Mouse (Mus musculus): ENCODE data around the gene Slc38a6. TPM values are rescaled to one million over a fixed set of nuclear protein-coding genes. Genes with fewer than 3 reads are reported as not detected.

The Slc38a6 gene
- total RNA-seq, 2 experiments from 2014 or later = 2.8 to 10.8 TPM

GRCm38 (mm10) chr12:73317706-73318686 lies 31.4 kb downstream of the Slc38a6 start:
- peak; percentile 97 for ATAC-seq (replicated peaks; ENCODE audit: poor library complexity, severe bottlenecking)

GRCm38 (mm10) chr12:73324180-73324586 lies 37.6 kb downstream of the Slc38a6 start:
- peak; percentile 72 for ATAC-seq (replicated peaks; ENCODE audit: poor library complexity, severe bottlenecking)

GRCm38 (mm10) chr12:73324742-73325141 lies 38.2 kb downstream of the Slc38a6 start:
- ATAC-seq (replicated peaks; ENCODE audit: poor library complexity, severe bottlenecking) = peak; percentile 92

- no peak for ATAC-seq (replicated peaks; ENCODE audit: poor library complexity, severe bottlenecking)
Observed at GRCm38 (mm10) chr12:73325181-73325580, 38.6 kb downstream of the Slc38a6 start.

GRCm38 (mm10) chr12:73325617-73326016 lies 39.0 kb downstream of the Slc38a6 start:
- ATAC-seq (replicated peaks; ENCODE audit: poor library complexity, severe bottlenecking) = no peak

GRCm38 (mm10) chr12:73327381-73327780 lies 40.8 kb downstream of the Slc38a6 start:
- no peak for ATAC-seq (replicated peaks; ENCODE audit: poor library complexity, severe bottlenecking)

GRCm38 (mm10) chr12:73328448-73329167 lies 42.0 kb downstream of the Slc38a6 start:
- ATAC-seq (replicated peaks; ENCODE audit: poor library complexity, severe bottlenecking) = no peak

- no peak for ATAC-seq (replicated peaks; ENCODE audit: poor library complexity, severe bottlenecking)
Observed at GRCm38 (mm10) chr12:73330236-73330635, 43.7 kb downstream of the Slc38a6 start.

GRCm38 (mm10) chr12:73332701-73333100 lies 46.1 kb downstream of the Slc38a6 start:
- ATAC-seq (replicated peaks; ENCODE audit: poor library complexity, severe bottlenecking) = no peak

- no peak for ATAC-seq (replicated peaks; ENCODE audit: poor library complexity, severe bottlenecking)
Observed at GRCm38 (mm10) chr12:73334051-73334551, 47.5 kb downstream of the Slc38a6 start.

GRCm38 (mm10) chr12:73337127-73337526 lies 50.5 kb downstream of the Slc38a6 start:
- no peak for ATAC-seq (replicated peaks; ENCODE audit: poor library complexity, severe bottlenecking)

GRCm38 (mm10) chr12:73340642-73341293 lies 54.2 kb downstream of the Slc38a6 start:
- no peak for ATAC-seq (replicated peaks; ENCODE audit: poor library complexity, severe bottlenecking)

- ATAC-seq (replicated peaks; ENCODE audit: poor library complexity, severe bottlenecking) = peak; percentile 37; the same call in 1 of the 2 replicates
Observed at GRCm38 (mm10) chr12:73341703-73342663, 55.4 kb downstream of the Slc38a6 start.

- ATAC-seq (replicated peaks; ENCODE audit: poor library complexity, severe bottlenecking) = no peak
Observed at GRCm38 (mm10) chr12:73344300-73344699, 57.7 kb downstream of the Slc38a6 start.

GRCm38 (mm10) chr12:73345157-73345556 lies 58.6 kb downstream of the Slc38a6 start:
- ATAC-seq (replicated peaks; ENCODE audit: poor library complexity, severe bottlenecking) = no peak

- ATAC-seq (replicated peaks; ENCODE audit: poor library complexity, severe bottlenecking) = no peak
Observed at GRCm38 (mm10) chr12:73347202-73347601, 60.6 kb downstream of the Slc38a6 start.

GRCm38 (mm10) chr12:73350466-73350865 lies 63.9 kb downstream of the Slc38a6 start:
- no peak for ATAC-seq (replicated peaks; ENCODE audit: poor library complexity, severe bottlenecking)

- no peak for ATAC-seq (replicated peaks; ENCODE audit: poor library complexity, severe bottlenecking)
Observed at GRCm38 (mm10) chr12:73350982-73351381, 64.4 kb downstream of the Slc38a6 start.

GRCm38 (mm10) chr12:73351746-73352145 lies 65.2 kb downstream of the Slc38a6 start:
- ATAC-seq (replicated peaks; ENCODE audit: poor library complexity, severe bottlenecking) = no peak
